Mouse (Mus musculus): ENCODE measurements at regions not wholly inside any gene's neighbourhood (a gene's known extent, or its start where the extent isn't known, plus 50 kb on each side); places are given as distances from the start of the nearest gene placed in this dataset.

DNA sequence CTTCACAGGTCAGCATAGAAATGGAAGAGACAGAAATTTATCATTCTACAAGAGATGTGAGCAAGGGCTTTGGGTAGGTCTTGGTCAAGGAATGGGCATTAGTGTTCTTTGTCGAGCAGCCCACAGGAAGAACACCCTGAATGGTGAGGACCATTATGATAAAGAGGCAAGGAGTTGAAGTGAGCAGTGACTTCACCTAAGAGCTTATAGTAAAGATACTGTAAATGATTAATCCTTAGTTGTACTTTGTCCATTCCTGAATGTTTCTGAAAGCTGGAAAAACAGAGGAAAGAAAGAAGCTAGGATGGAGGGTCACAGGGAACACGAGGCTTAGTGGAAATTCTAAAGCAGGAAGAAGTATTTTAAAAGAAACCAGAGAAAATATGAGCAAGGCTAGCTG is 956.9 kb downstream of the Defb40 start:
- Histone ChIP-seq H3K4me2 (ENCODE audit: low read depth, low read length) (no peak overlapping the region), H3K4me1 (ENCODE audit: control insufficient read depth, low read depth, low read length) (no peaks in the 10 kb centered on the region), H3K27me3 (ENCODE audit: control insufficient read depth, insufficient read depth, low read depth, low read length) (no peaks in the 10 kb centered on the region), H3K4me3 (ENCODE audit: low read depth, low read length) (no peak overlapping the region), H3K27ac (ENCODE audit: low read length) (no peak overlapping the region), H3K9me3 (replicated peaks; ENCODE audit: control insufficient read depth, low read length) (no peaks in the 10 kb centered on the region), H3K9ac (ENCODE audit: low read depth, low read length) (no peak overlapping the region), H3K36me3 (ENCODE audit: control insufficient read depth, insufficient read depth) (no peaks in the 10 kb centered on the region)
- WGBS (ENCODE audit: insufficient replicate concordance), result 32% methylated on average over 2 of the region's 2 CpGs
- ATAC-seq (ENCODE audit: low read depth), result no peak

DNA sequence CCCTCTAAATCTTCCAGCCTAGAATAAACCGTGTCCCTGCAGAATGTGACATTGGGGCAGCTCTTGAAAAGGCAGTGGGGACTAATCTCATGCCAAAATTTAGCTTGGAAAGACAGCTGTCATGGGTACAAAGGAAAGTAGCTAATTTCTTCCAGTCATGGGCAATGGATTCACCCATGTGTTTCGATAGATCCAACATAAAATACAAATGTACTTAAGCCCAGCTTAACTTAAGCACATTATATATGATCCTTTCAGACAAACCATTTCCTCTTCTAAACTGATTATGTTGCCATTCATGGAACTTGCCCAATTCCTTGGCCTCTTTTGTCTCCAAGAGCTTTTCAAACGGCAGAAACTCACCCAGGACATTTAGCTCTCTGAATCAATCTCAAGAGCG is 970.5 kb downstream of the Defb40 start:
- H3K27me3 ChIP-seq (ENCODE audit: control insufficient read depth, insufficient read depth, low read depth, low read length), result no peaks in the 10 kb centered on the region
- H3K36me3 ChIP-seq (ENCODE audit: control insufficient read depth, insufficient read depth), result no peaks in the 10 kb centered on the region
- 55% methylated on average over 4 of the region's 4 CpGs for WGBS (ENCODE audit: insufficient replicate concordance)
- ATAC-seq (ENCODE audit: low read depth), result no peak
- no peak overlapping the region for H3K27ac ChIP-seq (ENCODE audit: low read length)
- H3K4me2 ChIP-seq (ENCODE audit: low read depth, low read length), result no peak overlapping the region
- H3K9me3 ChIP-seq (replicated peaks; ENCODE audit: control insufficient read depth, low read length), result no peaks in the 10 kb centered on the region
- no peak overlapping the region for H3K4me3 ChIP-seq (ENCODE audit: low read depth, low read length)
- no peaks in the 10 kb centered on the region for H3K4me1 ChIP-seq (ENCODE audit: control insufficient read depth, low read depth, low read length)
- no peak overlapping the region for H3K9ac ChIP-seq (ENCODE audit: low read depth, low read length)

DNA sequence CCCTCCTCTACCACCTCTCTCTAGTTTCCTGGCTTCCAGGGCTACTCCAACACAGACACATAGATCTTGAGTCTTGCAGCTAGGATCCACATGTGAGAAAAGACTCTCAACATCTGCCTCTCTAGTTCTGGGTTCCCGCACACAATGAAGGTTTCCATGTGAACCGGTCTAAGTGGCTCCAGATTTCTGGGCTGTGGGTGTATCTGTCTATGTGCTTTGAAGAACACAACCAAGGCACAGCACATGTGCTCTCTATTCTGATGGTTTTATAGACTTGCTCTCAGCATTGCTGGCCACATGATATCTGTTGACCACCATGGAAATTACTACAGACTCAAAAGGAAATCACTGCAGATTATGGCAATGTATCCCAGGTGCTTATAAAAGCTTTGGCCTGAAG is 972.4 kb downstream of the Defb40 start:
- 68% methylated on average over 2 of the region's 2 CpGs for WGBS (ENCODE audit: insufficient replicate concordance)
- Histone ChIP-seq H3K36me3 (ENCODE audit: control insufficient read depth, insufficient read depth) (no peaks in the 10 kb centered on the region), H3K4me1 (ENCODE audit: control insufficient read depth, low read depth, low read length) (no peaks in the 10 kb centered on the region), H3K4me3 (ENCODE audit: low read depth, low read length) (no peak overlapping the region), H3K9me3 (replicated peaks; ENCODE audit: control insufficient read depth, low read length) (no peaks in the 10 kb centered on the region), H3K27me3 (ENCODE audit: control insufficient read depth, insufficient read depth, low read depth, low read length) (no peaks in the 10 kb centered on the region), H3K27ac (ENCODE audit: low read length) (no peak overlapping the region), H3K9ac (ENCODE audit: low read depth, low read length) (no peak overlapping the region), H3K4me2 (ENCODE audit: low read depth, low read length) (no peak overlapping the region)
- ATAC-seq (ENCODE audit: low read depth), result no peak

DNA sequence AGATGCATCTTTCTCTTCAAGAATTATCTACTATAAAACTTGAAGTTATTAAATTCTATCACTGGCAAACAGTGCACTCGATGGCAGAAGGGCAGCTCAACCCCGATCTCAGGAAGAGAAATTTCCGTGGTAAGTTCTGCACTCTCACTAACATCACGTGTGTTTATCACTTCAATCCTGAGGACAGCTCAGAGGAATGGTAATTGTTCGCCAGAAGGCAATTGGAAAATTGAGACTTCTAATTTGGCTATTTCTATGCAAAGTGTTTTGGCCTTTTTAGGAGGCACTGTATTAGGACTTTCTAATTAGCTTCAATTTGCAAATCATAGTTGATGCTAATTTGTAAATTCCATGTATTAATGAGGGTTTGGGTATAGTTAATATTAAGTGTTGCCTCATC is 977.3 kb downstream of the Defb40 start:
- Histone ChIP-seq H3K27me3 (ENCODE audit: control insufficient read depth, insufficient read depth, low read depth, low read length) (no peaks in the 10 kb centered on the region), H3K9me3 (replicated peaks; ENCODE audit: control insufficient read depth, low read length) (no peaks in the 10 kb centered on the region), H3K4me1 (ENCODE audit: control insufficient read depth, low read depth, low read length) (no peaks in the 10 kb centered on the region), H3K4me2 (ENCODE audit: low read depth, low read length) (no peak overlapping the region), H3K4me3 (ENCODE audit: low read depth, low read length) (no peak overlapping the region), H3K36me3 (ENCODE audit: control insufficient read depth, insufficient read depth) (no peaks in the 10 kb centered on the region), H3K27ac (ENCODE audit: low read length) (no peak overlapping the region), H3K9ac (ENCODE audit: low read depth, low read length) (no peak overlapping the region)
- WGBS (ENCODE audit: insufficient replicate concordance), result 57% methylated on average over 5 of the region's 5 CpGs
- no peak for ATAC-seq (ENCODE audit: low read depth)

DNA sequence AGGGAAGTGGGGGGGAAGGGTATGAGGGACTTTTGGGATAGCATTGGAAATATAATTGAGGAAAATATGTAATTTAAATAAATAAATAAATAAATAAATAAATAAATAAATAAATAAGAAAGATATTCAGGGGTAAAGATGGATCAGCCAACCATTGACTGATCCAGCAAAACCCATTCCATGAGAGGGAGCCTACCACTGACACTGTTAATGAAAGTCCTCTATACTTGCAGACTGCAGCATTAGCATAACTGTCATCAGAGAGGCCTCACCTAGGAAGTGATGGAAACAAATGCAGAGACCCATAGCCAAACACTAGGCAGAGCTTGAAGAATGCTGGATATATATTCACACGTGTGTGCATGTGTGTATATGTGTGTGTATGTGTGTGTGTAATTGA is 993.3 kb downstream of the Defb40 start:
- ATAC-seq (ENCODE audit: low read depth), result no peak

DNA sequence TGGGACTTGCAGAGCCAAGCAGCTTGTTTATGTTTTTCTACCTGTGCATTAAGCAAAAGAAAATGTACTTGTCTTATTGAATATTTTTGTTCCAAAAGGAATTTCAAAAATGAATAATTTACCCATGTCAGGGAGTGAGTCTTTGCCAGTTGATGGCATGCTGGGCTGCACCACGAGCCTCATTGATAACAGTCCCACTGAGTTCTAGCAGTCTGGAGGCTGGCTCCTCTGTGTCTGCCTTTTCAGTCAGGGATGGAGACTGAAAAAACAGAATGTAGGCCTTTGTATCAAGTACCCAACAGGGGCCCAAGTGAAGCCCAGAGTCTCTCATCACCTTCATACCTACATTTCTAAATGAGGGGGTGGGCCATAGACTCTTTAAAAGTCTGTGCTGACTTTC is 1029.2 kb downstream of the Defb40 start:
- no peak overlapping the region for H3K27ac ChIP-seq (ENCODE audit: low read length)
- no peak for ATAC-seq (ENCODE audit: low read depth)
- no peak overlapping the region for H3K4me2 ChIP-seq (ENCODE audit: low read depth, low read length)
- WGBS (ENCODE audit: insufficient replicate concordance), result 48% methylated on average over 1 of the region's 1 CpGs
- no peak overlapping the region for H3K4me3 ChIP-seq (ENCODE audit: low read depth, low read length)
- no peaks in the 10 kb centered on the region for H3K4me1 ChIP-seq (ENCODE audit: control insufficient read depth, low read depth, low read length)
- no peaks in the 10 kb centered on the region for H3K36me3 ChIP-seq (ENCODE audit: control insufficient read depth, insufficient read depth)
- no peak overlapping the region for H3K9ac ChIP-seq (ENCODE audit: low read depth, low read length)
- H3K27me3 ChIP-seq (ENCODE audit: control insufficient read depth, insufficient read depth, low read depth, low read length), result no peaks in the 10 kb centered on the region
- no peaks in the 10 kb centered on the region for H3K9me3 ChIP-seq (replicated peaks; ENCODE audit: control insufficient read depth, low read length)

More for the DNA sequence above, 993.3 kb downstream of the Defb40 start:
- WGBS (ENCODE audit: insufficient replicate concordance), result 29% methylated on average over 1 of the region's 1 CpGs
- no peaks in the 10 kb centered on the region for H3K4me1 ChIP-seq (ENCODE audit: control insufficient read depth, low read depth, low read length)
- no peaks in the 10 kb centered on the region for H3K9me3 ChIP-seq (replicated peaks; ENCODE audit: control insufficient read depth, low read length)
- H3K36me3 ChIP-seq (ENCODE audit: control insufficient read depth, insufficient read depth), result no peaks in the 10 kb centered on the region
- no peak overlapping the region for H3K4me2 ChIP-seq (ENCODE audit: low read depth, low read length)
- H3K9ac ChIP-seq (ENCODE audit: low read depth, low read length), result no peak overlapping the region
- no peaks in the 10 kb centered on the region for H3K27me3 ChIP-seq (ENCODE audit: control insufficient read depth, insufficient read depth, low read depth, low read length)
- no peak overlapping the region for H3K27ac ChIP-seq (ENCODE audit: low read length)
- H3K4me3 ChIP-seq (ENCODE audit: low read depth, low read length), result no peak overlapping the region

DNA sequence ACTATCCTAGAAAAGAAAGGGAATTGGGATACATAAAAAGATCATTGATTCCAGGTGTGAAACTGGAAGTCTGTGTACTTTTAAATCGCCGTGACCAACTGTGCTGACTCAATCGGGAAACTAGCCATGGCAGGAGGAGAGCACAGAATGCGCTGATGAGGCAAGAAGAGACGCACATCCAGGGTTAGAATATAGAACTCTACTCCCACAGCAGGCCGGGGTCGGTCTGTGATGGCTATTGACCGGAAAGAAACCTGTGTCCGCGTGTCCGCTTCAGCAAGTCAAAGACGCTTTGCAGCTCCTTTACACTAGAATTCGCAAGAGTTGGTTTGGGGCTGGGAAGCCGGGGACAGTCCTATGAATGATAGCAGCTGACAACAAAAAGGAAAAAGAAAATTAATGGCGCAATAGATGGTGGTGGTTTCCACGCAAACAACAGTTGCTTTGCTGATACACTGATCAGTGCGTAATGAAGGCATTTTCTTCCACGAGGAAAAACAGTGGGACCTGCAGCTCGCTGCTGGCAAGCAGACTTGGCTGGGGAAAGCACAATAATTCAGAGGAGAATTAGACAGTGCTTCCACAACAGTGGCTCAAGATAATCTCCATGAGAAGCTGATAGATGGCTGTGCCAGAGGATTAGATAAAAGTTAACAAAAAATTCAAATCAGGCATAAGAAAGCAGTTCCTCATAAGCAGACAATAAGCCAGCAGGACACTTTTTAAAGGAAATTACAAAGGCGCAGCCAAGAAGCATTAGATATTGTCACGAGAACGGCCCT is 1029.8 kb downstream of the Defb40 start:
- no peaks in the 10 kb centered on the region for H3K4me1 ChIP-seq (ENCODE audit: control insufficient read depth, low read depth, low read length)
- no peak overlapping the region for H3K27ac ChIP-seq (ENCODE audit: low read length)
- no peaks in the 10 kb centered on the region for H3K9me3 ChIP-seq (replicated peaks; ENCODE audit: control insufficient read depth, low read length)
- no peak for ATAC-seq (ENCODE audit: low read depth)
- H3K36me3 ChIP-seq (ENCODE audit: control insufficient read depth, insufficient read depth), result no peaks in the 10 kb centered on the region
- no peak overlapping the region for H3K9ac ChIP-seq (ENCODE audit: low read depth, low read length)
- H3K4me3 ChIP-seq (ENCODE audit: low read depth, low read length), result no peak overlapping the region
- WGBS (ENCODE audit: insufficient replicate concordance), result 67% methylated on average over 22 of the region's 22 CpGs
- H3K27me3 ChIP-seq (ENCODE audit: control insufficient read depth, insufficient read depth, low read depth, low read length), result no peaks in the 10 kb centered on the region
- no peak overlapping the region for H3K4me2 ChIP-seq (ENCODE audit: low read depth, low read length)

DNA sequence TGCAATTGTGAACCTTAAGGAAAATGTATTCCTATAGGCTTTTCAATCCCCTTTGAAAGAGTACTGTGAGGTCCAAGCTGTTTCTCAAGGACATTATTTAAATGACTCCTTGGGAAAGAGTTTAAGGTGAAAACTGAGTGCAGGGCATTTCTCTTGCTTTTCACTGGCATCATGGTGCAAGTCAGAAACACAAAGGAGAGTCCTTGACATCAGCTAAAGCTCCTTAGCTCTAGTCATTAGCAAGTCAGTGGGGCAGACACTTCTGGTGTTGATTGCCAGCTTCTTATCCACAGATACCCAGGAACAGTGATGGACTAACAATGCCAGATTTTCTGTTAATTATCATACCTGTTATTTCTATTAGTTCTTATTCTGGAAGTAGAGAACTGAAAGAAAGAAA is 1043.4 kb downstream of the Defb40 start:
- H3K4me3 ChIP-seq (ENCODE audit: low read depth, low read length), result no peak overlapping the region
- no peaks in the 10 kb centered on the region for H3K9me3 ChIP-seq (replicated peaks; ENCODE audit: control insufficient read depth, low read length)
- ATAC-seq (ENCODE audit: low read depth), result no peak
- no peaks in the 10 kb centered on the region for H3K36me3 ChIP-seq (ENCODE audit: control insufficient read depth, insufficient read depth)
- H3K27ac ChIP-seq (ENCODE audit: low read length), result no peak overlapping the region
- no peak overlapping the region for H3K9ac ChIP-seq (ENCODE audit: low read depth, low read length)
- H3K4me1 ChIP-seq (ENCODE audit: control insufficient read depth, low read depth, low read length), result no peaks in the 10 kb centered on the region
- H3K4me2 ChIP-seq (ENCODE audit: low read depth, low read length), result no peak overlapping the region
- no peaks in the 10 kb centered on the region for H3K27me3 ChIP-seq (ENCODE audit: control insufficient read depth, insufficient read depth, low read depth, low read length)

DNA sequence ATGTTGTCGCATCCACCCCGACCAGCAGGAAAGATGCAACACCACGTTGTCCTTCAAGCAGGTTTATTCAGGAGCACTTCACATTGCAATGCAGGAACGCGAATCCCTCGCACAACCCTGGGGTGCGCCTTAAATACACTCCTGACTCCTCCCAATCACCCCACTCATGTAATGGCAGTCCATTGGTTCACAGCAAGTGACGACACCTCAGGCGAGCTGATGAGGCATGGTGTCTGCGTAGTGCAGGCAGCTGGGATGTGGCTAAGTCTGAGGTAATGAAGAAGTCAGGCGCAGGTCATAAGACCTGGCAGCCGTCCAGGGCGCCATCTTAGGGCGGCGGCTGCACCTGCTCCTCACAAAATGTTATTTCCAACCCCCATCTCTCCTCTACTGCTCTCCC is 1068.7 kb downstream of the Defb40 start:
- Histone ChIP-seq H3K9me3 (replicated peaks; ENCODE audit: control insufficient read depth, low read length) (no peaks in the 10 kb centered on the region), H3K4me1 (ENCODE audit: control insufficient read depth, low read depth, low read length) (no peaks in the 10 kb centered on the region), H3K4me2 (ENCODE audit: low read depth, low read length) (no peak overlapping the region), H3K4me3 (ENCODE audit: low read depth, low read length) (no peak overlapping the region), H3K36me3 (ENCODE audit: control insufficient read depth, insufficient read depth) (no peaks in the 10 kb centered on the region), H3K27ac (ENCODE audit: low read length) (no peak overlapping the region), H3K9ac (ENCODE audit: low read depth, low read length) (no peak overlapping the region), H3K27me3 (ENCODE audit: control insufficient read depth, insufficient read depth, low read depth, low read length) (no peaks in the 10 kb centered on the region)
- ATAC-seq (ENCODE audit: low read depth), result no peak
- 72% methylated on average over 15 of the region's 15 CpGs for WGBS (ENCODE audit: insufficient replicate concordance)

All from liver, embryonic 16.5 days (tissue).